Mouse (Mus musculus): ENCODE results near the gene Cblb.

Cblb gene

DNA sequence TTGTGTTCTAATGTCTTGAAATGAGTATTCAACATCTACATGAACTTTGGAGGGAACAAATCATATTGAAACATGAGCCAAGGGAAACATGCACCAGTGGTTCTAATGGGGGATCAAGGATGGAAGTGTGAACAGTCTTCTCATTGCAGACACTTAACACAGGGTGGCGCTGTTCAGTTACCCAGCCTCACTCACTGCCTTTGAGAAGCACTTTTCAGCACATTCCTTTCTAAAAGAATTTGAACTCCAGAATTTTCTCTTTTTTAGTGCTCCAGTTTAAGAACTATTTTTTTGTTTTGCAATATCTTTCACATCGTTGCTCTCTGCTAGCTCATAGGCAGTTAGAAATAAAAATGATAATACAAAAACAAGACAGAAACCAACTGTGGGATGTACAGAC is 188.0 kb downstream of the Cblb start:
- no peak for DNase-seq

- no peak for DNase-seq
Measured at GRCm38 (mm10) chr16:52222896-52223295, 191.9 kb downstream of the Cblb start.

GRCm38 (mm10) chr16:52229446-52229845 is 198.4 kb downstream of the Cblb start:
- no peak for DNase-seq

DNA sequence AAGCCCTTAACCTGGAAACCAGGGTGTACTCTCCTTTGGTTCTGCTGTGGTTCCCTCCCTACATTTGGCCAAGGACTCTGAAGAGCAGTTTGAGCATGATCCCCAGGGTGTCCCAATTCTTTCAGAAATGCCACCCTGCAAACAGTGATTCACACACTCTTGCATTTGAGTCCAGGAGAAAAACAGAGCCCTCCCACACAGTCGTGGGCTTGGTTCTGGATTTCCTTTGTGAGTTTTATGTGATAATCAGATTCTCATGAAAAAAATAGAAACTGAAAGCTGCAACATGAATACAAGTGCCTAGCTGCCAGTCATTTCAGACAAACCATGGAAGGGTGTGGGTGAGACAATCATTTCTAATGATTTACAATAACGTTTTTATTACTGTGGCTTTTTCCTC is 198.9 kb downstream of the Cblb start:
- DNase-seq = no peak

DNA sequence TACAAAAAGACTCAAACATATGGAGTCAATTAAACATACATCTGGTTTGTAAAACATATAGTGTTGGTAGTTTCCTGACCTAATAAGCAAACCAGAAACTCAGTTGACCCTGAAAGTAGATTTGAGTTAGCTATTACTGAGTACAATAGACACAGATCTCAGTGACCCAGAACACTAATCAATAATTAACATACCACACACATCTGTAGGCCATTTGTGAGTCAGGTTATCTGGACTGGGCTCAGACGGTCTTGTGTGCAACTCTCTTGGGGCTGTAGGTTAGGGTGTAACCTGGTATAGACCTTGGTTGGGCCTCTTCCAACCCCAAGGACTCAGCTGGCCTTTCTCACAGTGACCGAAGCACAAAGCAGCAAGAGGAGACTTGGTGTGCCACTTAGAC is 211.1 kb downstream of the Cblb start:
- no peak for DNase-seq

- no peak for DNase-seq
Measured at GRCm38 (mm10) chr16:52243421-52243973, 212.5 kb downstream of the Cblb start.

GRCm38 (mm10) chr16:52250196-52250595 is 219.2 kb downstream of the Cblb start:
- no peak for DNase-seq

GRCm38 (mm10) chr16:52250935-52251334 is 219.9 kb downstream of the Cblb start:
- no peak for DNase-seq
